Mouse (Mus musculus): ENCODE data around the gene Vmn1r217. TPM values are rescaled to one million over a fixed set of nuclear protein-coding genes. Genes with fewer than 3 reads are reported as not detected.

Gene Vmn1r217
- polyA plus RNA-seq, 1 experiment = not detected

GRCm38 (mm10) chr13:23057778-23058177 is 60.2 kb downstream of the Vmn1r217 start:
- Histone ChIP-seq H3K27ac (ENCODE audit: insufficient read depth, low read length) (no peak overlapping the region), H3K4me3 (ENCODE audit: insufficient read depth, low read length) (no peak overlapping the region), H3K4me1 (ENCODE audit: control insufficient read depth, insufficient read depth, low read length) (no peaks in the 10 kb centered on the region)
- TF ChIP-seq CTCF (IDR thresholded peaks at IDR 0.05; ENCODE audit: borderline replicate concordance, insufficient read depth, low read length) = no peak

Other genes starting within 250 kb of the Vmn1r217 start
- gene Vmn1r212, start 234.0 kb downstream of the Vmn1r217 start, polyA plus RNA-seq (2011; ENCODE audit: insufficient read length, low read depth, missing spikeins) = not detected in 2 replicates
- not detected in 2 replicates for gene Vmn1r213, start 110.6 kb downstream of the Vmn1r217 start, polyA plus RNA-seq (2011; ENCODE audit: insufficient read length, low read depth, missing spikeins)
- gene Vmn1r214, start 87.8 kb downstream of the Vmn1r217 start, polyA plus RNA-seq (2011; ENCODE audit: insufficient read length, low read depth, missing spikeins) = 0.12 TPM in 1 of 2 replicates, not detected in the other
- not detected in 2 replicates for gene Vmn1r215, start 50.2 kb downstream of the Vmn1r217 start, polyA plus RNA-seq (2011; ENCODE audit: insufficient read length, low read depth, missing spikeins)
- gene Vmn1r218, start 14.9 kb upstream of the Vmn1r217 start, polyA plus RNA-seq (2011; ENCODE audit: insufficient read length, low read depth, missing spikeins) = not detected in 2 replicates
- gene Vmn1r219, start 41.1 kb upstream of the Vmn1r217 start, polyA plus RNA-seq (2011; ENCODE audit: insufficient read length, low read depth, missing spikeins) = not detected in 2 replicates
- not detected in 2 replicates for gene Vmn1r220, start 69.7 kb upstream of the Vmn1r217 start, polyA plus RNA-seq (2011; ENCODE audit: insufficient read length, low read depth, missing spikeins)
- gene Vmn1r221, start 95.9 kb upstream of the Vmn1r217 start, polyA plus RNA-seq (2011; ENCODE audit: insufficient read length, low read depth, missing spikeins) = not detected in 2 replicates
- not detected in 2 replicates for gene Vmn1r222, start 117.7 kb upstream of the Vmn1r217 start, polyA plus RNA-seq (2011; ENCODE audit: insufficient read length, low read depth, missing spikeins)
- not detected in 2 replicates for gene Vmn1r223, start 128.9 kb upstream of the Vmn1r217 start, polyA plus RNA-seq (2011; ENCODE audit: insufficient read length, low read depth, missing spikeins)